Mouse (Mus musculus) liver, embryonic 16.5 days (tissue): ENCODE results near the gene H2afz. TPM values are rescaled to one million over a fixed set of nuclear protein-coding genes. Genes with fewer than 3 reads are reported as not detected.

Experiments used
- polyA plus RNA-seq: library from polyadenylated mRNA; unstranded; fragments of >200 nt; fragmentation: Nextera tagmentation; extraction: Ambion mirVana; gene quantifications from 2 replicates; pipeline ENCODE4 v1.2.1, GENCODE M21; 2015

The H2afz gene
- polyA plus RNA-seq, 1 experiment from 2014 or later = 801 TPM

Other genes with a start within 250 kb of the H2afz start
- 0.97 and 1.4 TPM in 2 replicates for gene Ddit4l, start 242.9 kb upstream of the H2afz start, polyA plus RNA-seq
- not detected in 2 replicates for gene Gm21962, start 193.0 kb upstream of the H2afz start, polyA plus RNA-seq
- 3.0 and 4.3 TPM in 2 replicates for gene Dnajb14, start 3.2 kb downstream of the H2afz start, polyA plus RNA-seq
- gene Lamtor3, start 54.0 kb downstream of the H2afz start, polyA plus RNA-seq = 48.2 and 50.2 TPM in 2 replicates
- 12.1 and 13.0 TPM in 2 replicates for gene Dapp1, start 117.1 kb downstream of the H2afz start, polyA plus RNA-seq
- gene 1110002E22Rik, start 200.6 kb downstream of the H2afz start, polyA plus RNA-seq = 0.07 and 0.30 TPM in 2 replicates
- not detected in 2 replicates for gene Gm5105, start 202.9 kb downstream of the H2afz start, polyA plus RNA-seq